Mouse (Mus musculus): ENCODE results near the gene Lrfn4.

Gene Lrfn4

DNA sequence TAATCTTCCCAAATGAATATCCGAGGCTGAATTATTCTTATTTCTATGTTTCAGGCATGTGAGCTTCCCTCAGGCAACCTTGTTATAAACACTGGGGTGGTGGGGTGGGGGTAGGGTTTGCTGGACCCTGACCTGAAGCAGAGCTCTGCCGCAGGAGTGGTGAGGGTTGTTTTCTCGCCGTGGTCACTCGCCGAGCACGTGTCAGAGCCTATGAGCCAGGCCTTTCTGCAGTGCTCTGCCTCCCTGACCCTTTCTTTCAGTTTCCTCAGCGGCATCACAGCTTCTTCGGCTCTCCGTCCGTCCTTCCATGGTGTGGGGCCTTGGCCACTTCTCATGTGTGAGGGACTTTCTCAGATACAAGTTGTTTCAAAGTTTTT is 45.2 kb downstream of the Lrfn4 start:
- no peak for DNase-seq (ENCODE audit: extremely low spot score, low spot score)

GRCm38 (mm10) chr19:4569356-4570236 is 45.9 kb downstream of the Lrfn4 start:
- DNase-seq (ENCODE audit: extremely low spot score, low spot score) = no peak

DNA sequence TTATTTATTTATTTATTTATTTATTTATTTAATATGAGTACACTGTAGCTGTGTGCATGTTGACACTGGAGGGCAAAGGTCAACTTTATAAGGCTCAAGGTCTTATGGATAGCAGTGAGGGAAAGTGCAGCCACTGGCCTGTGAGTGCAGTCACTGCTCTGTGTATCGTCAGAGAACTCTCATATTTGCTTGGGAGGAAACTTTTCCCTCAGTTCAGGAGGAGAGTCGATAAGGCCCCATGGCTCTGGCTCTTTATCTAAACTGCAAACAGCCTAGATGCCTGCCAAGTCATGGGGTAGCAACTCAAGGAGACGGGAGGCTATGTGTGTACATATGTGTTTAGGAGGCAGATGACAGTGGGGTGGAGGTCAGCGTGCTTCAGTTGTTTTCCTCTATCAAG is 46.6 kb downstream of the Lrfn4 start:
- DNase-seq (ENCODE audit: extremely low spot score, low spot score) = no peak

DNA sequence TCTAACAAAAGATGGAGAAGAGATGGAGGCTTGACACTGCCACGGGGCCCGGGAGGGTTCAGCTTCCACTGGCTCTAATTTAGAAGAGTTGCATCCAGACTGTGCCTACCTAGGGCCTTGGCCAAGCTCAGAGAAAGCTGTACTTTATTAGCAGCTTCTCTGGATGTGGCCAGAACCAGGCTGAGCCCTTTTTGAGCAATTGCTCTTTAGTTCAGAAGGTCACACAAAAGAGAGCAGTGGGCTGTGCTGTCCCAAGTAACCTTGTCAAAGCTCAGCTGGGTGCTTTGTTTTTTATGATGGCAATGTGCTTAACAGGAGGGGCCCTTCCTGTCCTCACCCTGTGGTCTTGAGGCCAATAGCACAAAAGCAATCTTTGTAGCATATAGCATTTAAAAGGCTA is 47.8 kb downstream of the Lrfn4 start:
- no peak for DNase-seq (ENCODE audit: extremely low spot score, low spot score)

- DNase-seq (ENCODE audit: extremely low spot score, low spot score) = no peak
Observed at GRCm38 (mm10) chr19:4566880-4567279, 48.6 kb downstream of the Lrfn4 start.

- DNase-seq (ENCODE audit: extremely low spot score, low spot score) = no peak
Observed at GRCm38 (mm10) chr19:4565678-4566077, 49.8 kb downstream of the Lrfn4 start.
